Mouse (Mus musculus): ENCODE data around the gene Lgr6. TPM values are rescaled to one million over a fixed set of nuclear protein-coding genes. Genes with fewer than 3 reads are reported as not detected.
"Not testable (repeated sequence)": the region's sequence is repeated elsewhere in the genome, so short reads cannot be mapped to it uniquely, and the experiment has no call there.

Gene Lgr6
- polyA plus RNA-seq, 1 experiment: 1.3 TPM

GRCm38 (mm10) chr1:135124573-135125363 is 19.7 kb upstream of the Lgr6 start:
- no peaks in the 10 kb centered on the region for H3K27me3 ChIP-seq (ENCODE audit: control insufficient read depth, insufficient read depth, low read length)
- TF ChIP-seq CTCF (IDR thresholded peaks at IDR 0.05; ENCODE audit: borderline replicate concordance, control insufficient read depth, extremely low read depth, insufficient read depth, low read length, poor library complexity): no peak
- TF ChIP-seq POLR2A (IDR thresholded peaks at IDR 0.05; ENCODE audit: control insufficient read depth, extremely low read depth, insufficient read depth, low read length, poor library complexity): no peak
- H3K4me1 ChIP-seq (replicated peaks; ENCODE audit: control insufficient read depth, insufficient read depth, low read length): peaks cover 30% of the 10 kb centered on the region
- 97% methylated on average over 8 of the region's 8 CpGs for WGBS
- no peak for DNase-seq
- H3K4me3 ChIP-seq (ENCODE audit: control insufficient read depth, insufficient read depth, low read length): no peak overlapping the region
- H3K27ac ChIP-seq (ENCODE audit: control insufficient read depth, insufficient read depth, low read length): no peak overlapping the region
- no peaks in the 10 kb centered on the region for H3K36me3 ChIP-seq (ENCODE audit: control insufficient read depth, insufficient read depth, low read length)

GRCm38 (mm10) chr1:135112661-135113060 is 7.6 kb upstream of the Lgr6 start:
- no peaks in the 10 kb centered on the region for H3K27me3 ChIP-seq (ENCODE audit: control insufficient read depth, insufficient read depth, low read length)
- H3K27ac ChIP-seq (ENCODE audit: control insufficient read depth, insufficient read depth, low read length): no peak overlapping the region
- peak; percentile 97 for TF ChIP-seq CTCF (IDR thresholded peaks at IDR 0.05; ENCODE audit: borderline replicate concordance, control insufficient read depth, extremely low read depth, insufficient read depth, low read length, poor library complexity)
- no peak for TF ChIP-seq POLR2A (IDR thresholded peaks at IDR 0.05; ENCODE audit: control insufficient read depth, extremely low read depth, insufficient read depth, low read length, poor library complexity)
- WGBS: 2% methylated on average over 8 of the region's 8 CpGs
- H3K36me3 ChIP-seq (ENCODE audit: control insufficient read depth, insufficient read depth, low read length): no peaks in the 10 kb centered on the region
- H3K4me1 ChIP-seq (replicated peaks; ENCODE audit: control insufficient read depth, insufficient read depth, low read length): peaks cover 28% of the 10 kb centered on the region
- DNase-seq: peak; percentile 64
- H3K4me3 ChIP-seq (ENCODE audit: control insufficient read depth, insufficient read depth, low read length): no peak overlapping the region

GRCm38 (mm10) chr1:135111271-135111670 is 6.2 kb upstream of the Lgr6 start:
- not testable (repeated sequence) for H3K27me3 ChIP-seq (ENCODE audit: control insufficient read depth, insufficient read depth, low read length); H3K27ac ChIP-seq (ENCODE audit: control insufficient read depth, insufficient read depth, low read length); H3K36me3 ChIP-seq (ENCODE audit: control insufficient read depth, insufficient read depth, low read length); DNase-seq; H3K4me3 ChIP-seq (ENCODE audit: control insufficient read depth, insufficient read depth, low read length)
- WGBS: 26% methylated on average over 5 of the region's 5 CpGs
- TF ChIP-seq CTCF (IDR thresholded peaks at IDR 0.05; ENCODE audit: borderline replicate concordance, control insufficient read depth, extremely low read depth, insufficient read depth, low read length, poor library complexity): peak; percentile 19; the same call in 1 of the 2 replicates
- H3K4me1 ChIP-seq (replicated peaks; ENCODE audit: control insufficient read depth, insufficient read depth, low read length): peaks cover 19% of the 10 kb centered on the region

GRCm38 (mm10) chr1:135110075-135110474 is 5.0 kb upstream of the Lgr6 start:
- H3K36me3 ChIP-seq (ENCODE audit: control insufficient read depth, insufficient read depth, low read length): no peaks in the 10 kb centered on the region
- WGBS: 23% methylated on average over 6 of the region's 6 CpGs
- no peak overlapping the region for H3K4me3 ChIP-seq (ENCODE audit: control insufficient read depth, insufficient read depth, low read length)
- H3K27ac ChIP-seq (ENCODE audit: control insufficient read depth, insufficient read depth, low read length): no peak overlapping the region
- TF ChIP-seq CTCF (IDR thresholded peaks at IDR 0.05; ENCODE audit: borderline replicate concordance, control insufficient read depth, extremely low read depth, insufficient read depth, low read length, poor library complexity): peak; percentile 63; the same call in 1 of the 2 replicates
- no peak for TF ChIP-seq POLR2A (IDR thresholded peaks at IDR 0.05; ENCODE audit: control insufficient read depth, extremely low read depth, insufficient read depth, low read length, poor library complexity)
- DNase-seq: peak; percentile 75
- H3K4me1 ChIP-seq (replicated peaks; ENCODE audit: control insufficient read depth, insufficient read depth, low read length): peaks cover 23% of the 10 kb centered on the region
- no peaks in the 10 kb centered on the region; the same call in 1 of the 2 replicates for H3K27me3 ChIP-seq (ENCODE audit: control insufficient read depth, insufficient read depth, low read length)

GRCm38 (mm10) chr1:135108611-135109010 is 3.5 kb upstream of the Lgr6 start:
- no peak overlapping the region for H3K27ac ChIP-seq (ENCODE audit: control insufficient read depth, insufficient read depth, low read length)
- H3K4me1 ChIP-seq (replicated peaks; ENCODE audit: control insufficient read depth, insufficient read depth, low read length): peaks cover 26% of the 10 kb centered on the region
- H3K36me3 ChIP-seq (ENCODE audit: control insufficient read depth, insufficient read depth, low read length): no peaks in the 10 kb centered on the region
- WGBS: 61% methylated on average over 6 of the region's 6 CpGs
- H3K27me3 ChIP-seq (ENCODE audit: control insufficient read depth, insufficient read depth, low read length): peaks cover 3% of the 10 kb centered on the region; the same call in 1 of the 2 replicates
- H3K4me3 ChIP-seq (ENCODE audit: control insufficient read depth, insufficient read depth, low read length): no peak overlapping the region
- DNase-seq: peak; percentile 48
- TF ChIP-seq CTCF (IDR thresholded peaks at IDR 0.05; ENCODE audit: borderline replicate concordance, control insufficient read depth, extremely low read depth, insufficient read depth, low read length, poor library complexity) (peak; percentile 45; the same call in 1 of the 2 replicates), POLR2A (IDR thresholded peaks at IDR 0.05; ENCODE audit: control insufficient read depth, extremely low read depth, insufficient read depth, low read length, poor library complexity) (no peak)

- no peak for TF ChIP-seq POLR2A (IDR thresholded peaks at IDR 0.05; ENCODE audit: control insufficient read depth, extremely low read depth, insufficient read depth, low read length, poor library complexity)
- peak; percentile 81; the same call in 1 of the 2 replicates for TF ChIP-seq CTCF (IDR thresholded peaks at IDR 0.05; ENCODE audit: borderline replicate concordance, control insufficient read depth, extremely low read depth, insufficient read depth, low read length, poor library complexity)
- Histone ChIP-seq H3K4me3 (ENCODE audit: control insufficient read depth, insufficient read depth, low read length) (no peak overlapping the region), H3K36me3 (ENCODE audit: control insufficient read depth, insufficient read depth, low read length) (no peaks in the 10 kb centered on the region), H3K27ac (ENCODE audit: control insufficient read depth, insufficient read depth, low read length) (no peak overlapping the region), H3K4me1 (replicated peaks; ENCODE audit: control insufficient read depth, insufficient read depth, low read length) (peaks cover 13% of the 10 kb centered on the region), H3K27me3 (ENCODE audit: control insufficient read depth, insufficient read depth, low read length) (peaks cover 3% of the 10 kb centered on the region; the same call in 1 of the 2 replicates)
- DNase-seq: peak; percentile 74
- 3% methylated on average over 8 of the region's 8 CpGs for WGBS
Measured at GRCm38 (mm10) chr1:135105951-135106350, 875 bp upstream of the Lgr6 start.

Data from thymus, adult 2 months (tissue).